Mouse (Mus musculus) layer of hippocampus, postnatal 14 days (tissue): ENCODE measurements around the gene B4galnt3. TPM values are rescaled to one million over a fixed set of nuclear protein-coding genes. Genes with fewer than 3 reads are reported as not detected.

ENCODE experiments used
- DNase-seq, 2 experiments: peaks; one replicate each; pipeline ENCODE4 v3.0.0; 2021 to 2022; ENCODE audit warnings: low spot score in 2 of 2, mixed read lengths in 1 of 2
- total RNA-seq, 2 experiments: library from RNA; stranded (reverse); gene quantifications; 2 replicates each; pipeline ENCODE4 v1.2.3; 2021

The B4galnt3 gene
- total RNA-seq, 2 experiments from 2014 or later: 0.81 to 0.88 TPM

GRCm38 (mm10) chr6:120227068-120227467, 67.3 kb downstream of the B4galnt3 start:
- DNase-seq: no peak

- DNase-seq: no peak
Observed at GRCm38 (mm10) chr6:120225355-120225754, 69.0 kb downstream of the B4galnt3 start.

GRCm38 (mm10) chr6:120222669-120223068, 71.7 kb downstream of the B4galnt3 start:
- DNase-seq: peak; percentile 19 to 37

- DNase-seq: no peak
Observed at GRCm38 (mm10) chr6:120219281-120219680, 75.1 kb downstream of the B4galnt3 start.

GRCm38 (mm10) chr6:120216702-120217101, 77.7 kb downstream of the B4galnt3 start:
- no peak for DNase-seq

DNA sequence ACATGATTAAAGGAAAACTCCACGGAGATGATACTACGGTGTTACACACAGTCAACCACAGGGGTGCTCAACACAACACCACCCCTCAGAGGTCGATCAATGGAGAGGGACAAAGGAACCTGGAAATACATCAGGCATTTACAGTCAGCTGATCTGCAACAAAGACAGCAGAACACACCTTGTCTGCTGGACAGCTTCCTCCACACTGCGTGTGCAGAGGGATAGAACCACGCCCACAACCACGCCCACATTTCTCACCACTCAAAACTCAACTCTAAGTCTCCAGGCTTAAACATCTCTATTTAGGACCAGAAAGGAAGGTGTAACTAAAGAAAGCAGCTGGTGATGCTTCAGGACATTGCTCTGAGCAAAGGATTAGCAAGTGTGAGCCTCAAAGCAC, 82.8 kb downstream of the B4galnt3 start:
- no peak for DNase-seq

DNA sequence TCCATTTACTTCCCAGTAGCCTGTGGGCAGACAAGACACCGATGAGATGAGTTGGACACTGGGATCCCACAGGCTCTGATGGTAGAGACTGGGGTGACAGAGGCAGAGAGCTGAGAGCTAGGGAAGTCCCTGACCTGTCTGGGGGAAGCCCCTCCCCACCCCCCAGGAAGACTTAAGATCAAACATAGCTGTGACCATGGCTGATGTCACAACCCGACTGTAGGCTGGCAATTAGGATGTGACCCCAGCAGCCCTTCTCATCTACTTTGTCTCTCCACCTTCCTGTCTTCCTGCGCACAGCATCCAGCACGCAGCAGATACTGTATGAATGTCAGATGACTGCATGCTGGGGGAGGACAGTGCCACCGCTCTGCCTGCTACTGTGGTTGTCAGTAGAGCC, 87.8 kb downstream of the B4galnt3 start:
- no peak for DNase-seq

GRCm38 (mm10) chr6:120202406-120202805, 92.0 kb downstream of the B4galnt3 start:
- no peak for DNase-seq

- DNase-seq: no peak
Observed at GRCm38 (mm10) chr6:120201956-120202355, 92.4 kb downstream of the B4galnt3 start.

DNA sequence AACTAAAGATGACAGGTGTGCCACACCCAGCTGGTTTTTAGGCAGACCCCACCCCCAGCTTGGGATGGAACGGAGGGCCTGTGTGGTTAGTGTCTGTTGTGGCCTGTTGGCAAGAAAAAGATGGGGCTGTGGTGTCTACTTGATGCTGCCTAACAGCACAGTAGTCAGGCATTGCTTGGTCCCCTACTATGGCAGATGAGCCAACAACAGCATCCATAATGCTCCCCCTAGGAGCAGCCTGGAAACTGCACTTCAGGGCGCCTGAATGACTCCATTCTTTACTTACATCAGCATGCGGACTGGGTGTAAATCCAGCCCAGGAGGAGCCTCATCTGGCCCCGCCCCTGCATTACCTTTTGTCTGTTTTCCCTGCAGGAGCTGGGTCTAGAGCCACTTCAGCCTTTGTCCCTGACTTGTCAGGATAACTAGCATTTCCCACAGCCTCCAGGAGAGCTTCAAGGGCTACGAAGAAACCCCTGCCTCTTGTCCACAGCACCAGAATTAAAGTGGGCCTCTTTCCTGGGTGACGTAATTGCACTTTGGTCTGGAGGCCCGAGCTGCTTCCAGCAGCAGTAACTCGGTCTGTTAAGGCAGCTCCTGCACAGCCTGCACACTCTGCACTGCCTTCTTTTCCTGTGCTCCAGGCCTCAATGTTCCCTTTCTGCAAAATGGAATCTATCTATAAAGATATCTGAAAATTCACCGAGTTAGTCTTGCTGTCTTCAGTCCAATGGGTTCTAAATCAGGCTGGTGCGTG, 94.5 kb downstream of the B4galnt3 start:
- no peak for DNase-seq

DNA sequence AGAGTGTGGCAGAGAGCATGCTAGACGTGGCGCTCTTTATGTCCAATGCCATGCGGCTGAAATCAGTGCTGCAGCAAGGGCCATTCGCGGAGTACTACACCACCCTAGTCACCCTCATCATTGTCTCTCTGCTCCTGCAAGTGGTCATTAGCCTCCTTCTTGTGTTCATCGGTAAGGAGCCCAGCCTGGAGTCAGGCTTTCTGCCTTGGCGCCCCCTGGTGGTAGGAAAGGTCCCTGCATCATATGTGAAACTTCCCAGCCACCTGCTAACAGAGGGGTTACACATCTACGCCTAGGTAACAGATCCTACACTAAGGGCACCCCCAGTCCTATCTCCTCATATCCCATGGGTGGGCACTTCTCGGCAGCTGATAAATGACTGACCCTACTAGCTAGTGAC, 96.4 kb downstream of the B4galnt3 start:
- DNase-seq: peak; percentile 55 to 75

DNA sequence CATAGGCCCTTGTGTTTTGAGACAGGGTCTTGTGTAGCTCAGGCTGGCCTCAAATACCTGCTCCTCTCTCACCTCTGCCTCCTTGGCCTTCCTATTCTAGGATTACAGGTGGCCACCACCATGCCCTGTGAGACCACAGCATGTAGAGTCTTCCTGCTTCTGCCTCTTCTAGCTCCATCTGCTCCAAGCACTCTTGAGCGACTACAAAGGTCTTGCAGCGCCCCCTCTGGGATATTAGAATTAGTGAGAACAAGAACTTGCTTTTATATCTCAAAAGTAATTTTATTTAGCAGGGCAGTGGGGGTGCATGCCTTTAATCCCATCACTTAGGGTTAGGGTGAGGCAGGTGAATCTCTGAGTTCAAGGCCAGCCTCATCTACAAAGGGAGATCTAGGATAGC, 97.5 kb downstream of the B4galnt3 start:
- no peak for DNase-seq

DNA sequence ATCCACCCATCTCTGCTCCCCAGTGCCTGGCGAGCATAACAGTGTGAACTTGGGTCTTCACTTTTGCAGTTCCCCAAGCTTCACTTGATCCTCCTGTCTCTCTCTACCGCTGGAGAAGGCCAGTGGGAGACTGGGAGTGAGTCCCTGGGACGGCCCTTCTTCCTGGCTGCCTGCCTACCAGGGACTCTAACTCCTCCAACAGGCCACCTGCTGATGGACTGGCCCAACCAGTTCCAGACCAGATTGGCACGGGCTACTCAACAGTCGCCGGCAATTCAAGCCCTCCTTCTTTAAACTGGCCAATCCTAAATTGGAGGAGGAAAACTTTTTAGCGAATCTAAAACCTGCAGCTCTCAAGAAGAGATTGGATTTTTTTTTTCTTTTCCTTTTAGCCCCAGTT, 99.4 kb downstream of the B4galnt3 start:
- DNase-seq: no peak

DNA sequence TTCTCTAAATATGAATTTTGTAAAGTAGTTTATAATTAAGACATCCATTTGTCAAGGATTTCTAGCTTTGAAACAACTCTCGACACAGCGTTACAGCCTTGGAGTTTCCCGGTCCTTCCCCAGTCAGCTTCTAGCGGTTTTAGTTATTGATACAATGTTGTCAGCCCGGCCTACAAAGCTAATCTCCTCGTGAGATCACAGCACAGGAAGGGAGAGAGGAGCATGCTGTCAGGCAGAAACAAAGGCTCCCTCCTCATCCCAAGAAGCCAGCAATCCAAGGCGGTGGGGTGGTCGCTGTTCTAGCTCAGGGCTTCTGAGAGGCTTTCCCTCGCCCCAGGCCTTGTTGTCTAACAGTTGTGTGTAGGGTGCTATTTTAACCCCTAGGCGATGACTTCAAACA, 100.1 kb downstream of the B4galnt3 start:
- no peak for DNase-seq

- DNase-seq: no peak
Observed at GRCm38 (mm10) chr6:120193793-120194192, 100.6 kb downstream of the B4galnt3 start.

DNA sequence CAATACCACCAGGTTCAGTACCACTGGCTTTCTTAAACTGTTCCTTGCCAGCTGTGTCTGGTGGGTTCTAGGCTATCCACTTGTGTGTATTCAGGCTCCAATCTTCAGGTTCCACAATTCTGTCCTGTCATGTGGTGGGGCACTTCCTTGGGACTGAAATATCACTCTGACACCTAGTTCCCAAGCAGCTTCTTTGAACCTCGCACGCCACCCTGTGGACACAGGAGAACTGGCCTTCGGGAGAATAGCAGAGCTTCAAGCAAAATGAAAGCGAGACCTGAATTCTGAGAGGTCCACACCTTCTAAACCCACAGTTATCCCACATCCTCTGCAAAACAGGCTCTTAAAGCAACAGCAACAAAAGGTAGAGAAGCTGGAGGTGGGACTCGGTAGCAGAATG, 101.2 kb downstream of the B4galnt3 start:
- DNase-seq: peak; percentile 78 to 83

GRCm38 (mm10) chr6:120192211-120192870, 102.0 kb downstream of the B4galnt3 start:
- DNase-seq: peak in 1 of 2 experiments; percentile 28

DNA sequence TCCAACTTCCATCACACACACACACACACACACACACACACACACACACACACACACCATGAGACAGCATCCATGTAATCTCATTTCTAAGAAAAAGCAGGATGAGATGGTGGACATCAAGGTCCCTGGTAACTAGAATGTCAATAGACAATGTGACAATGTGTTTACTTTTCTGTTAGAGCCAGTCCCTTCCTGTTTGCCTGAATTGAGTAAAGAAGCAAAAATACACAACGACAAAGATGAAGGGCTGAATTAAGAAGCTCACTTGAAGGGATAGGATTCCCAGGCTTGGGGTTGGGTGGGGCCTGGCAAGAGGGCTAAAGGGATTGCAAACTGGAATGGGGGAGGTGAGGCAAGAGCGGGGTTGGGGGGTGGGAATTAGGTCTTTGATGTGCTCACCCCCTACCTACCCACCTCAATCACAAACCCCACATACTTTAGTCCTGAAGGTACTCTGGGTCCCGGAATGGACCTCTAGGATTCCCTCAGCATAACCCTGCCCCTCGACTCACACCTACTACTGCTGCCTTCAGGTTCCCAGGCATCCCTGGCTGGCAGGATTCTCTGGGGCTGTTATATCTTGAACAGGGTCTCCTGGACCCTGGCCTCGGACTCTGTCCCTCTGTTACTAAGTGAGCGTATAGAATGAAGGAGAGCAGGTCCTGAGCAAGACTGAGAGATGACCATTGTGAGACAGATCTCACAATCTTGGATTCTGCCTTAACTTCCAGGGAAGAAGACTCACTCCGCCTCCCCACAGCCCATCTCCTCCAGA, 102.8 kb downstream of the B4galnt3 start:
- DNase-seq: no peak

DNA sequence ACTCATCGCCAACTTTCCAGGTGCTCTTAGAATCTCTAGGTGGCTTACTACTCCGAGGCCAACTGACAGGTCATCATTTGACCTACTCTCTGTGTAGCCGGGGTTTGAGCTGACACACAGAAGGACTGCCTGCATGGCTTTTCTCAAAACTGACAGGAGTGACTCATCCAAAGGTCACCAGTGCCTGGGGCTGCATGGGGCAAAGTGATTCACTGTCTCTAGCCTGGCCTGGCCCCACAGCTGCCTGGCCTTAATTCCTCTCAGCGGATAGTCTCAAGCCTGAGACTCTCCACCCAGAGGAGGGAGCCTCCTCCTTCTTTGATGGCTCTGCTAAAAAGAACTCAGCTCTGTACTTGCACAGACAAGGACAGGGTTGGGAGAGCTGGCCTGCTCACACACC, 103.4 kb downstream of the B4galnt3 start:
- no peak for DNase-seq

DNA sequence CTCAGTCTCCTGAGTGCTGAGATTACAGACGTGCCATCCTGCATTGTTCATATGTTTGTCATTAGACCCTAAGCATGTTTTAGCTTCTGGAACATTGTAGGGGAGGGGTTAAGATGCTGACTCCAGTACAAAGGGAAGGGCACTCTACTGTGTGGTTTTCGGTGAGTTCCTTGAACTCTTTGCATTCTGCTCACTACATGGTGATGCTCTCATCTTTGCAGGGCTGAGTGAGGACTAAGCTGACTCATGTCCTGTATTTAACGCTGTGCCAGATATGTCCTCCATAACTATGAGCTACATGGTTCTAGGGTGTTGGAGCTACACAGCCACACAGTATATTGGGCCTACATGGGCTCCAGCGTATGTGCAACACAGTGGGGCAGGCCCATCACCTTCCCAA, 104.0 kb downstream of the B4galnt3 start:
- no peak for DNase-seq

GRCm38 (mm10) chr6:120189287-120189686, 105.1 kb downstream of the B4galnt3 start:
- no peak for DNase-seq
